Comparison of ENCODE assay signal across 8 mouse cellular contexts in the genomic region with DNA sequence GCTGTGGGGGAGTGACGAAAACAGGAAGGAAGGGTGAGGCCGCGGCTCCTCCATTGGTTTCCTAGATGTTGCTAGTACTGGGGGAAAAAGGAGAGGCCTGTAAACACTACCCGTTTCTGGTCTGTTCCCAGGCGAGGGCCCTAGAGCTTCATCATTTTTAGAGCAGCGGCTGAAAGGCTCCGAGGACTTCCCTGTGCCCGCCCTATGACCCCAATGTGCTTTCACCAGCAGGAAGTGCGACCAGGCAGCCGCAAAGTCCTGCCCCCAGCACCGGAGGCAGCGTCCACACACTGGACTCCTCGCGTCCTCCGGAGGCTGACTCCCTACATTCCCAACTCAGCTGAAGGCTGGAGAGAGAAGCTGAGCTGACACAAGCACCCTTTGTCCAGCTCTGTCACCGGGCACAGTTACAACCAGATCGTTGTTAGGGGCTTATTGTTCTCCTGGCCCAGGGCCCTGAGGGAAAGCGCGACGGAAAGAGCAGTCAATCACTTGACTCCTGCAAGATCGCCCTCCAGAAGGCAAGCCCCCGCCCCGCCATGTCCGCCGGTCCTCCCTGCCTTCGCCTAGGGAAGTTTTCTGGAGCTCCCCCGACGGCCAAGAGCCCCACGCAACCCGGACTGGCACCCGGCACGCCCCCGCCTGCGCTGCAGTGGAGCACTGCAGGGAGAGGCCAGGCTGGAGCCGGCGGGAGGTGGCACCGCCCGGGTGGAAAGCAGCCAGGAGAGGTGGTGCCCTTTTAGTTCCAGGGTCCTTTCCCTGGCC. TPM values are rescaled to one million over a fixed set of nuclear protein-coding genes. Genes with fewer than 3 reads are reported as not detected.
DNase-seq lines count a peak whose midpoint lies in the region; ATAC-seq and TF ChIP-seq lines count a peak whose summit lies in the region.

No protein-coding gene starts in this region.

- H3K36me3 ChIP-seq in neural tube, embryonic 11.5 days (ENCODE audit: control insufficient read depth, insufficient read depth, low read length): no peaks in the 10 kb centered on the region; the same call in 1 of the 2 replicates
- peaks cover 13% of the 10 kb centered on the region for H3K36me3 ChIP-seq in thymus, adult 2 months (ENCODE audit: control insufficient read depth, insufficient read depth, low read length)

- H3K27me3 ChIP-seq in cerebellum, adult 2 months (ENCODE audit: control insufficient read depth, insufficient read depth, low read length): peaks cover 5% of the 10 kb centered on the region; the same call in 1 of the 2 replicates
- peaks cover 15% of the 10 kb centered on the region for H3K27me3 ChIP-seq in neural tube, embryonic 11.5 days (ENCODE audit: control insufficient read depth, insufficient read depth, low read length)
- no peaks in the 10 kb centered on the region for H3K27me3 ChIP-seq in thymus, adult 2 months (ENCODE audit: control insufficient read depth, insufficient read depth, low read length)

- peak overlapping the region; percentile 56; the same call in 1 of the 2 replicates for H3K27ac ChIP-seq in cerebellum, adult 2 months (ENCODE audit: insufficient read depth, low read length)
- peak overlapping the region; percentile 83 for H3K27ac ChIP-seq in neural tube, embryonic 11.5 days (ENCODE audit: low read depth, low read length)
- peak overlapping the region; percentile 99 for H3K27ac ChIP-seq in thymus, adult 2 months (ENCODE audit: control insufficient read depth, insufficient read depth, low read length)

- WGBS in cerebellum, adult 2 months: 19% methylated on average over 38 of the region's 38 CpGs
- WGBS in neural tube, embryonic 11.5 days: 2% methylated on average over 38 of the region's 38 CpGs
- WGBS in thymus, adult 2 months: under 1% methylated on average over 38 of the region's 38 CpGs

- H3K4me1 ChIP-seq in cerebellum, adult 2 months (ENCODE audit: control insufficient read depth, insufficient read depth, low read length): peaks cover 5% of the 10 kb centered on the region; the same call in 1 of the 2 replicates
- peaks cover 29% of the 10 kb centered on the region for H3K4me1 ChIP-seq in neural tube, embryonic 11.5 days (ENCODE audit: control insufficient read depth, insufficient read depth, low read length)
- H3K4me1 ChIP-seq in thymus, adult 2 months (replicated peaks; ENCODE audit: control insufficient read depth, insufficient read depth, low read length): peaks cover 51% of the 10 kb centered on the region

- no peak for TF ChIP-seq CTCF in cerebellum, adult 2 months (IDR thresholded peaks at IDR 0.05; ENCODE audit: borderline replicate concordance, insufficient read depth, low read depth, low read length)
- TF ChIP-seq CTCF in thymus, adult 2 months (IDR thresholded peaks at IDR 0.05; ENCODE audit: borderline replicate concordance, control insufficient read depth, extremely low read depth, insufficient read depth, low read length, poor library complexity): no peak

- peak in 1 of 2 experiments; percentile 32 for DNase-seq in cerebellum, adult 2 months
- peak; percentile 84 for DNase-seq in embryo, embryonic 10 days (ENCODE audit: low spot score)
- peak; percentile 99 for DNase-seq in heart, adult 11 months
- DNase-seq in kidney, adult 11 months: peak; percentile 86
- DNase-seq in lung, adult 18-20 months: peak; percentile 85 to 89
- DNase-seq in neural tube, embryonic 11.5 days (ENCODE audit: low spot score): peak; percentile 78
- DNase-seq in thymus, adult 2 months: peak; percentile 58

- H3K4me3 ChIP-seq in cerebellum, adult 2 months (replicated peaks; ENCODE audit: insufficient read depth, low read depth, low read length): no peak overlapping the region
- H3K4me3 ChIP-seq in neural tube, embryonic 11.5 days (ENCODE audit: low read depth, low read length): peak overlapping the region; percentile 34
- H3K4me3 ChIP-seq in thymus, adult 2 months (ENCODE audit: control insufficient read depth, insufficient read depth, low read length): peak overlapping the region; percentile 99

- H3K9me3 ChIP-seq in neural tube, embryonic 11.5 days (ENCODE audit: control insufficient read depth, low read length): no peaks in the 10 kb centered on the region

- ATAC-seq in cerebellum, adult (ENCODE audit: insufficient number of reproducible peaks, low FRiP score, low TSS enrichment): no peak
- ATAC-seq in neural tube, embryonic 11.5 days (ENCODE audit: insufficient read depth, low FRiP score, low TSS enrichment): peak; percentile 56

- H3K4me2 ChIP-seq in neural tube, embryonic 11.5 days (ENCODE audit: low read depth): peak overlapping the region; percentile 74

- peak overlapping the region; percentile 65 for H3K9ac ChIP-seq in neural tube, embryonic 11.5 days (ENCODE audit: low read length)

- TF ChIP-seq POLR2A in cerebellum, adult 2 months (IDR thresholded peaks at IDR 0.05; ENCODE audit: borderline replicate concordance, insufficient read depth, low read length): no peak
- TF ChIP-seq POLR2A in thymus, adult 2 months (IDR thresholded peaks at IDR 0.05; ENCODE audit: control insufficient read depth, extremely low read depth, insufficient read depth, low read length, poor library complexity): 0 out of 2 replicates have a peak, but pooled peaks have one; percentile 29

RNA-seq across cellular contexts. Expression of gene Tmc8, which starts 2.3 kb away (rescaled TPM):
- 0.17 and 0.29 TPM in 2 replicates for polyA plus RNA-seq in cerebellum, adult 2 months (2012; rRNA removed)
- 1.0 and 1.8 TPM in 2 replicates for polyA plus RNA-seq in neural tube, embryonic 11.5 days (2014; fragmentation: Nextera tagmentation; extraction: Ambion mirVana)
- 388 and 467 TPM in 2 replicates for polyA plus RNA-seq in thymus, adult 2 months (2012; rRNA removed)

RNA-seq across cellular contexts. Expression of gene Tmc6, which starts 2.4 kb away (rescaled TPM):
- 10.9 and 13.7 TPM in 2 replicates for polyA plus RNA-seq in cerebellum, adult 2 months (2012; rRNA removed)
- polyA plus RNA-seq in neural tube, embryonic 11.5 days (2014; fragmentation: Nextera tagmentation; extraction: Ambion mirVana): 14.1 and 14.3 TPM in 2 replicates
- 201 and 217 TPM in 2 replicates for polyA plus RNA-seq in thymus, adult 2 months (2012; rRNA removed)

RNA-seq across cellular contexts. Expression of gene 6030468B19Rik, which starts 17.8 kb away (rescaled TPM):
- 0.16 TPM in 1 of 2 replicates, not detected in the other for polyA plus RNA-seq in cerebellum, adult 2 months (2012; rRNA removed)
- 0.65 and 0.91 TPM in 2 replicates for polyA plus RNA-seq in neural tube, embryonic 11.5 days (2014; fragmentation: Nextera tagmentation; extraction: Ambion mirVana)
- polyA plus RNA-seq in thymus, adult 2 months (2012; rRNA removed): 1.7 and 1.8 TPM in 2 replicates

RNA-seq across cellular contexts. Expression of gene Gm20708, which starts 29.9 kb away (rescaled TPM):
- 0.78 and 0.93 TPM in 2 replicates for polyA plus RNA-seq in cerebellum, adult 2 months (2012; rRNA removed)
- 0.64 TPM in 1 of 2 replicates, not detected in the other for polyA plus RNA-seq in neural tube, embryonic 11.5 days (2014; fragmentation: Nextera tagmentation; extraction: Ambion mirVana)
- polyA plus RNA-seq in thymus, adult 2 months (2012; rRNA removed): 0.06 TPM in 1 of 2 replicates, not detected in the other

RNA-seq across cellular contexts. Expression of gene Syngr2, which starts 29.9 kb away (rescaled TPM):
- 14.0 and 14.7 TPM in 2 replicates for polyA plus RNA-seq in cerebellum, adult 2 months (2012; rRNA removed)
- 29.9 and 30.3 TPM in 2 replicates for polyA plus RNA-seq in neural tube, embryonic 11.5 days (2014; fragmentation: Nextera tagmentation; extraction: Ambion mirVana)
- polyA plus RNA-seq in thymus, adult 2 months (2012; rRNA removed): 286 and 322 TPM in 2 replicates

Comparison
In these comparisons a context has a peak if more than half of its experiments do, and no peak if none do; other contexts are left out.
1. RNA of gene Tmc8, which starts 2.3 kb away (polyA plus RNA-seq): 388 to 467 TPM in thymus, adult 2 months; 1.0 to 1.8 TPM in neural tube, embryonic 11.5 days and 0.17 to 0.29 TPM in cerebellum, adult 2 months; every median in the first group is over 100 times any median in the second.
2. RNA of gene Tmc6, which starts 2.4 kb away (polyA plus RNA-seq): 201 to 217 TPM in thymus, adult 2 months; 14.1 to 14.3 TPM in neural tube, embryonic 11.5 days and 10.9 to 13.7 TPM in cerebellum, adult 2 months; every median in the first group is over 10 times any median in the second.
3. Peak in every context shown above with its lines, with median percentiles within 50 percentile points of each other: H3K27ac ChIP-seq.